Mouse (Mus musculus) heart, embryonic 16.5 days (tissue): ENCODE results near the gene Rab5a. TPM values are rescaled to one million over a fixed set of nuclear protein-coding genes. Genes with fewer than 3 reads are reported as not detected.

Experiments
- ATAC-seq: fragments of 200-750 bp; cut with Nextera tagmentation; replicated peaks from 2 replicates; pipeline ENCODE4 v1.8.0; 2017; ENCODE audit warnings: moderate number of reproducible peaks; ENCODE audit not compliant: insufficient read depth, low FRiP score; ENCODE audit errors: extremely low read depth
- H3K27ac ChIP-seq: fragments of 300-500 bp; sonication (generic); 2 replicates; pipeline ENCODE4 v1.5.1; 2014; ENCODE audit warnings: mild to moderate bottlenecking, low read length, control low read depth, moderate library complexity
- H3K27me3 ChIP-seq: fragments of 300-500 bp; sonication (generic); 2 replicates; pipeline ENCODE4 v1.6.1; 2014; ENCODE audit warnings: low read length, mixed read lengths; ENCODE audit not compliant: control insufficient read depth, insufficient read depth
- H3K36me3 ChIP-seq: fragments of 300-500 bp; sonication (generic); 2 replicates; pipeline ENCODE4 v1.6.1; 2014; ENCODE audit not compliant: control insufficient read depth, insufficient read depth
- H3K4me1 ChIP-seq: fragments of 300-500 bp; sonication (generic); 2 replicates; pipeline ENCODE4 v1.6.1; 2014; ENCODE audit warnings: low read length, mixed read lengths; ENCODE audit not compliant: control insufficient read depth, insufficient read depth
- H3K4me2 ChIP-seq: fragments of 300-500 bp; sonication (generic); 2 replicates; pipeline ENCODE4 v1.6.1; 2014; ENCODE audit warnings: low read depth, mild to moderate bottlenecking, control low read depth, low read length
- H3K4me3 ChIP-seq: fragments of 300-500 bp; sonication (generic); 2 replicates; pipeline ENCODE4 v1.5.1; 2014; ENCODE audit warnings: mild to moderate bottlenecking, control low read depth, low read length
- H3K9ac ChIP-seq: fragments of 300-500 bp; sonication (generic); 2 replicates; pipeline ENCODE4 v1.6.1; 2014; ENCODE audit warnings: low read length, control low read depth
- H3K9me3 ChIP-seq: fragments of 300-500 bp; sonication (generic); replicated peaks from 2 replicates; pipeline ENCODE4 v1.6.1; 2016; ENCODE audit warnings: low read length; ENCODE audit not compliant: control insufficient read depth
- WGBS: fragments of 180-500 bp; shearing (Covaris S2); extraction: QIAGEN DNeasy Blood & Tissue Kit; methylation state at CpG from one replicate; pipeline ENCODE4 v1.1.7; 2014; 5-methylcytosine and 5-hydroxymethylcytosine counted together
- polyA plus RNA-seq: library from polyadenylated mRNA; unstranded; fragments of >200 nt; fragmentation: Nextera tagmentation; extraction: Ambion mirVana; gene quantifications from 2 replicates; pipeline ENCODE4 v1.2.1, GENCODE M21; 2015

Gene Rab5a
- polyA plus RNA-seq, 1 experiment from 2014 or later, result 70.1 TPM

- peaks cover 16% of the 10 kb centered on the region for H3K4me1 ChIP-seq
- WGBS, result 1% methylated on average over 32 of the region's 33 CpGs
- ATAC-seq, result peak; percentile 15
- peak overlapping the region; percentile 100 for H3K9ac ChIP-seq
- peak overlapping the region; percentile 100 for H3K4me3 ChIP-seq
- no peaks in the 10 kb centered on the region for H3K9me3 ChIP-seq
- peaks cover 4% of the 10 kb centered on the region; the same call in 1 of the 2 replicates for H3K36me3 ChIP-seq
- peak overlapping the region; percentile 84 for H3K4me2 ChIP-seq
- H3K27me3 ChIP-seq, result no peaks in the 10 kb centered on the region
- peak overlapping the region; percentile 99 for H3K27ac ChIP-seq
These were observed 589 bp downstream of the Rab5a start for GRCm38 (mm10) chr17:53479604-53480041.

GRCm38 (mm10) chr17:53480433-53480832 is 1.4 kb downstream of the Rab5a start:
- H3K27ac ChIP-seq, result peak overlapping the region; percentile 99; the same call in 1 of the 2 replicates
- H3K36me3 ChIP-seq, result peaks cover 6% of the 10 kb centered on the region; the same call in 1 of the 2 replicates
- peaks cover 16% of the 10 kb centered on the region for H3K4me1 ChIP-seq
- peak overlapping the region; percentile 84 for H3K4me2 ChIP-seq
- WGBS, result 42% methylated on average over 7 of the region's 7 CpGs
- no peaks in the 10 kb centered on the region for H3K27me3 ChIP-seq
- peak overlapping the region; percentile 100 for H3K4me3 ChIP-seq
- ATAC-seq, result no peak
- no peaks in the 10 kb centered on the region for H3K9me3 ChIP-seq
- H3K9ac ChIP-seq, result peak overlapping the region; percentile 100

- Histone ChIP-seq H3K9ac (no peak overlapping the region), H3K27ac (no peak overlapping the region), H3K27me3 (no peaks in the 10 kb centered on the region), H3K4me2 (no peak overlapping the region), H3K9me3 (no peaks in the 10 kb centered on the region), H3K36me3 (peaks cover 24% of the 10 kb centered on the region), H3K4me3 (no peak overlapping the region), H3K4me1 (no peaks in the 10 kb centered on the region)
- ATAC-seq, result no peak
- 85% methylated on average over 4 of the region's 4 CpGs for WGBS
These were observed 9.4 kb downstream of the Rab5a start for GRCm38 (mm10) chr17:53488291-53489006.

- no peak overlapping the region for H3K4me3 ChIP-seq
- ATAC-seq, result no peak
- no peak overlapping the region for H3K9ac ChIP-seq
- no peaks in the 10 kb centered on the region for H3K27me3 ChIP-seq
- no peaks in the 10 kb centered on the region for H3K9me3 ChIP-seq
- H3K27ac ChIP-seq, result no peak overlapping the region
- H3K4me2 ChIP-seq, result no peak overlapping the region
- H3K4me1 ChIP-seq, result no peaks in the 10 kb centered on the region
- peaks cover 24% of the 10 kb centered on the region for H3K36me3 ChIP-seq
- WGBS, result 93% methylated on average over 1 of the region's 1 CpGs
These were observed 10.0 kb downstream of the Rab5a start for GRCm38 (mm10) chr17:53489007-53489378.

- Histone ChIP-seq H3K4me3 (no peak overlapping the region), H3K4me2 (no peak overlapping the region), H3K4me1 (no peaks in the 10 kb centered on the region), H3K36me3 (peaks cover 33% of the 10 kb centered on the region), H3K9me3 (no peaks in the 10 kb centered on the region), H3K9ac (no peak overlapping the region), H3K27ac (no peak overlapping the region), H3K27me3 (no peaks in the 10 kb centered on the region)
- ATAC-seq, result no peak
- WGBS, result 93% methylated on average over 2 of the region's 2 CpGs
These were observed 23.9 kb downstream of the Rab5a start for GRCm38 (mm10) chr17:53502966-53503365.

GRCm38 (mm10) chr17:53512311-53512951 is 33.4 kb downstream of the Rab5a start:
- peaks cover 3% of the 10 kb centered on the region for H3K4me1 ChIP-seq
- no peak overlapping the region for H3K4me2 ChIP-seq
- ATAC-seq, result no peak
- no peaks in the 10 kb centered on the region for H3K27me3 ChIP-seq
- H3K4me3 ChIP-seq, result no peak overlapping the region
- H3K9ac ChIP-seq, result no peak overlapping the region
- WGBS, result 86% methylated on average over 2 of the region's 2 CpGs
- H3K36me3 ChIP-seq, result 0 out of 2 replicates have a peak, but pooled peaks cover 2% of the 10 kb centered on the region
- H3K9me3 ChIP-seq, result no peaks in the 10 kb centered on the region
- no peak overlapping the region for H3K27ac ChIP-seq

- Histone ChIP-seq H3K27me3 (no peaks in the 10 kb centered on the region), H3K4me2 (no peak overlapping the region), H3K9ac (no peak overlapping the region), H3K27ac (no peak overlapping the region), H3K9me3 (peaks cover 2% of the 10 kb centered on the region; the same call in 1 of the 2 replicates), H3K4me1 (peaks cover under 1% of the 10 kb centered on the region), H3K4me3 (no peak overlapping the region), H3K36me3 (0 out of 2 replicates have a peak, but pooled peaks cover 2% of the 10 kb centered on the region)
- ATAC-seq, result no peak
These were observed 40.3 kb downstream of the Rab5a start for GRCm38 (mm10) chr17:53519364-53519763.

GRCm38 (mm10) chr17:53520509-53520908 is 41.5 kb downstream of the Rab5a start:
- no peak overlapping the region for H3K9ac ChIP-seq
- no peaks in the 10 kb centered on the region for H3K4me1 ChIP-seq
- H3K27me3 ChIP-seq, result no peaks in the 10 kb centered on the region
- H3K27ac ChIP-seq, result no peak overlapping the region
- H3K4me2 ChIP-seq, result no peak overlapping the region
- H3K36me3 ChIP-seq, result 0 out of 2 replicates have a peak, but pooled peaks cover 2% of the 10 kb centered on the region
- no peak overlapping the region for H3K4me3 ChIP-seq
- ATAC-seq, result no peak
- peaks cover 2% of the 10 kb centered on the region; the same call in 1 of the 2 replicates for H3K9me3 ChIP-seq

GRCm38 (mm10) chr17:53528034-53528433 is 49.0 kb downstream of the Rab5a start:
- H3K27ac ChIP-seq, result no peak overlapping the region
- WGBS, result 55% methylated on average over 2 of the region's 2 CpGs

More at GRCm38 (mm10) chr17:53528034-53528433, 49.0 kb downstream of the Rab5a start:
- H3K9ac ChIP-seq, result no peak overlapping the region
- no peaks in the 10 kb centered on the region for H3K27me3 ChIP-seq
- no peak overlapping the region for H3K4me2 ChIP-seq
- H3K36me3 ChIP-seq, result no peaks in the 10 kb centered on the region
- peaks cover 2% of the 10 kb centered on the region; the same call in 1 of the 2 replicates for H3K9me3 ChIP-seq
- H3K4me1 ChIP-seq, result peaks cover 12% of the 10 kb centered on the region
- ATAC-seq, result no peak
- H3K4me3 ChIP-seq, result no peak overlapping the region
